Mouse (Mus musculus) retina, embryonic 14.5 days (tissue): ENCODE measurements around the gene Nfe2l1.

ENCODE experiments used
- DNase-seq: peaks from one replicate; pipeline ENCODE4 v3.0.0-alpha.2; 2015; ENCODE audit warnings: low spot score

The Nfe2l1 gene

GRCm38 (mm10) chr11:96843627-96844026 lies 13.9 kb upstream of the Nfe2l1 start:
- no peak for DNase-seq

DNA sequence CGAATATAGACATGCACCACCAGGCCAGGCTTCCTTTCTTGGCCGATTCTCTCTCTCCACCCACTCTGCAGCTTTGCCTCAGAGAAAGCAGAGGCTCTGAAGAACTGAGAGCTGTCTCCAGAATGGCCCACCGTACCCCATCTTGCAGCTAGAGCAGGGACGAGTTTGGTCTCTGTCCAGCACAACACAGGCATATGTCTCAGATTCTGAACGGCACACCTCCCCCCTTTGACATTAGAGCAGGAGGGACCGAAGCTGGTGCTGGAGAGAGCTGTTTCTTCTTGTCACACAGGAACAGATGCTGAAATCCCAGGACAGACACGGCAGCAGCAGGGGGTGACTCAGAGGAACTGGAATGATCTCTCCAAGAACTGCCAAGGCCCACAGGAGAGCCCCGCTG lies 10.5 kb upstream of the Nfe2l1 start:
- no peak for DNase-seq

- no peak for DNase-seq
These were observed 10.1 kb upstream of the Nfe2l1 start for GRCm38 (mm10) chr11:96839877-96840276.

- DNase-seq, result no peak
These were observed 9.7 kb upstream of the Nfe2l1 start for GRCm38 (mm10) chr11:96839428-96839827.

DNA sequence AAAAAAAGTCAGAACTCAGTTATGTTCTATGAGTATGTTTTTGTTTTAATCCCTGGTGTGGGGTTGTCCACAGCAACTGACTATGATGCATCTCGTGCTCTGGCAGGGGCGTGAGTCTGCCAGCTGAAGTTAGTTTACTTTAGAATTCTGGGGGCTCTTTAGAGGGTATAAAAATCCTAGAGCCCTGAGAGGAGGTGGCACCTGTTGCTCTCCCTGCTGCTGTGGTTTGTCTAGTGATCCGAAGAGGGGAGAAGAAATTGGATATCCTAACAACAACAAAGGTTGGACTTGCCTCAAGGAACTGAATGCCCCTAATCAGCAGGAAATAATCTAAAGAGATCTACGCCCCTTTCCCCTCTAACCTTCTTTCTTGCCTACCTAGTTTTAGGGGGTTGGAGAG lies 8.6 kb upstream of the Nfe2l1 start:
- no peak for DNase-seq

GRCm38 (mm10) chr11:96837298-96837697 lies 7.5 kb upstream of the Nfe2l1 start:
- peak; percentile 38 for DNase-seq

- no peak for DNase-seq
These were observed 4.4 kb upstream of the Nfe2l1 start for GRCm38 (mm10) chr11:96834127-96834526.

DNA sequence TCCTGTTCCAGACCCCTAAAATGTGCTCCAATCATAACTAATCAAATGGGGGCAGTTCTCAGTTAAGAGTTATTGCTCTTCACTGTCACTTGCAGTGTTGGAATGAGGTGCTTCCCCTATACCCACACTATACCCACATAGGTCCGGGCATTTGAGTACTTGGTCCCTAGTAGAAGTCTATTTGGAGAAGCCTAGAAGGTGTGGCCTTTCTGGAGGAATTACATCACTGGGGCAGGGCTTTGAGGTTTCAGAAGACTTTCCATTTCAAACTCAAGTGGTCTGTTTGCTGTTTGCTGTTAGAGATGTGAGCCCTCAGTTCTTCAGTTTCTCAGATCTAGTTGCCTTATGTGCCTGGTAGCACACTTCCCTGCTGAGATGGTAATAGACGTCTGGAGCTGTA lies 3.2 kb upstream of the Nfe2l1 start:
- DNase-seq, result no peak

GRCm38 (mm10) chr11:96832541-96832940 lies 2.8 kb upstream of the Nfe2l1 start:
- DNase-seq, result no peak

GRCm38 (mm10) chr11:96831516-96831915 lies 1.7 kb upstream of the Nfe2l1 start:
- DNase-seq, result no peak

- peak; percentile 27 for DNase-seq
These were observed 910 bp upstream of the Nfe2l1 start for GRCm38 (mm10) chr11:96830539-96831216.

- DNase-seq, result peak; percentile 83
These were observed 360 bp downstream of the Nfe2l1 start for GRCm38 (mm10) chr11:96829403-96829812.

- no peak for DNase-seq
These were observed 887 bp downstream of the Nfe2l1 start for GRCm38 (mm10) chr11:96828881-96829280.

- DNase-seq, result no peak
These were observed 1.9 kb downstream of the Nfe2l1 start for GRCm38 (mm10) chr11:96827917-96828316.

- no peak for DNase-seq
These were observed 2.6 kb downstream of the Nfe2l1 start for GRCm38 (mm10) chr11:96827062-96827581.

- no peak for DNase-seq
These were observed 3.3 kb downstream of the Nfe2l1 start for GRCm38 (mm10) chr11:96826481-96826880.

GRCm38 (mm10) chr11:96824783-96825495 lies 4.8 kb downstream of the Nfe2l1 start:
- no peak for DNase-seq

- peak; percentile 96 for DNase-seq
These were observed 5.6 kb downstream of the Nfe2l1 start for GRCm38 (mm10) chr11:96823880-96824782.

- DNase-seq, result no peak
These were observed 6.3 kb downstream of the Nfe2l1 start for GRCm38 (mm10) chr11:96823471-96823837.

GRCm38 (mm10) chr11:96822675-96823470 lies 6.9 kb downstream of the Nfe2l1 start:
- DNase-seq, result no peak

DNA sequence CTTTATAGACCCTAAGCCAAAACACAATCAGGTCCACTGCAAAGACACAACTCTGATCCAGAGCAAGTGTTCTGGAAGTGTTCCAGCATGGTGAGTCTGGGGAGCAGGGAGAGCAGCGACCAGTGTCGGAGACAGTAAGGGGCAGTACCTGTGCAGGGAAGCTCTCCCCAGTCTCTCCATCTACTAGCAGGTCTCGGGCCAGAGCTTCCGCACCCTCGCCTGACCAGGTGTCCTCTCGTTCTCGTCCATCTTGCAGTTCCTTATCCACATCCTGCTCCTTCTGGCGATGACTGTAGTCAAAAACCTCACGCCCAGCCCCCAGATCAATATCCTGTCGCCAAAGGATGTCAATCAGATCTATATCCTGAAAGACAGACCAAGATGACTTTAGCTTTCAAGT lies 7.8 kb downstream of the Nfe2l1 start:
- no peak for DNase-seq
